Mouse (Mus musculus) G1E (cell line): Measurements from ENCODE around the gene Muc1.

Source experiments
- CTCF ChIP-seq: IDR thresholded peaks from 2 replicates; pipeline ENCODE4 v1.5.1; 2012; ENCODE audit warnings: low read depth, low read length, inconsistent platforms, mixed read lengths
- GATA1 ChIP-seq: IDR thresholded peaks from 2 replicates; pipeline ENCODE4 v1.6.1; 2012; ENCODE audit warnings: borderline replicate concordance, low read length, inconsistent platforms, mixed read lengths

GRCm38 (mm10) chr3:89188478-89188875 is 40.4 kb upstream of the Muc1 start:
- TF ChIP-seq CTCF (no peak), GATA1 (no peak)
